Mouse (Mus musculus) embryo, embryonic 10.5 days (tissue): ENCODE data around the gene Pdp2.
"Not testable (repeated sequence)": the region's sequence is repeated elsewhere in the genome, so short reads cannot be mapped to it uniquely, and the experiment has no call there.

ENCODE experiments used
- DNase-seq: peaks from one replicate; pipeline ENCODE4 v3.0.0-alpha.2; 2015; ENCODE audit warnings: low spot score

The Pdp2 gene

GRCm38 (mm10) chr8:104633156-104633744 lies 42.0 kb downstream of the Pdp2 start:
- no peak for DNase-seq

GRCm38 (mm10) chr8:104635004-104635710 lies 43.9 kb downstream of the Pdp2 start:
- DNase-seq = no peak

- DNase-seq = no peak
Observed at GRCm38 (mm10) chr8:104638010-104638409, 46.8 kb downstream of the Pdp2 start.

- no peak for DNase-seq
Observed at GRCm38 (mm10) chr8:104640241-104640640, 49.0 kb downstream of the Pdp2 start.

- DNase-seq = no peak
Observed at GRCm38 (mm10) chr8:104640831-104641370, 49.6 kb downstream of the Pdp2 start.

GRCm38 (mm10) chr8:104641426-104642323 lies 50.4 kb downstream of the Pdp2 start, which contains the start of gene Ciao2b:
TSS of gene Ciao2b (minus strand) at chr8:104641965.
- DNase-seq = peak; percentile 92

GRCm38 (mm10) chr8:104642324-104642654 lies 51.0 kb downstream of the Pdp2 start:
- DNase-seq = no peak

- not testable (repeated sequence) for DNase-seq
Observed at GRCm38 (mm10) chr8:104644187-104644586, 52.9 kb downstream of the Pdp2 start.
